19 mouse cellular contexts compared by ENCODE assay signal in genomic region chr7:112268761-112269425, GRCm38 (mm10). TPM values are rescaled to one million over a fixed set of nuclear protein-coding genes. Genes with fewer than 3 reads are reported as not detected.
DNase-seq lines count a peak whose midpoint lies in the region; ATAC-seq and TF ChIP-seq lines count a peak whose summit lies in the region.
"Had no signal": no experiment of that assay in that cellular context is flagged by ENCODE, and none has a peak within 500 bp of the region (broad histone marks: within the 10 kb centered on the region; RNA-seq: fewer than 3 reads in every experiment).

No protein-coding gene starts in this region.

- DNase-seq in gastrocnemius, adult 2 months, result no peak
- no peak for DNase-seq in gastrocnemius, postnatal 4 days (ENCODE audit: low spot score in 2 of 2)
- no peak for DNase-seq in heart, postnatal 0 days (ENCODE audit: low spot score)
- DNase-seq in heart, postnatal 25 days (ENCODE audit: low spot score), result no peak
- peak; percentile 83 for DNase-seq in lung, postnatal 0 days (ENCODE audit: low spot score)
- DNase-seq in thymus, postnatal 25 days, result no peak
- DNase-seq in yolk sac, embryonic 10.5 days (ENCODE audit: low spot score), result no peak
- DNase-seq: adrenal gland, postnatal 36 days; cerebellum, postnatal 10 days; liver; spleen, adult 18-20 months; thymus, postnatal 4 days had no signal

- peak overlapping the region; percentile 58 for H3K27ac ChIP-seq in gastrocnemius, adult 2 months
- H3K27ac ChIP-seq in heart, postnatal 0 days (ENCODE audit: low read depth), result peak overlapping the region; percentile 90
- 0 out of 2 replicates have a peak overlapping the region, but pooled peaks have one; percentile 31 for H3K27ac ChIP-seq in cortical plate, adult 2 months (ENCODE audit: insufficient read depth, low read length)
- H3K27ac ChIP-seq in lung, postnatal 0 days (ENCODE audit: low read length), result peak overlapping the region; percentile 82
- H3K27ac ChIP-seq: forebrain, embryonic 13.5 days; hindbrain, embryonic 10.5 days; kidney, postnatal 0 days; midbrain, embryonic 10.5 days had no signal

- TF ChIP-seq CTCF in gastrocnemius, adult 2 months (IDR thresholded peaks at IDR 0.05), result no peak
- TF ChIP-seq CTCF in heart, postnatal 0 days (IDR thresholded peaks at IDR 0.05; ENCODE audit: low read depth), result no peak
- TF ChIP-seq CTCF in cortical plate, adult 2 months (IDR thresholded peaks at IDR 0.05; ENCODE audit: extremely low read depth, insufficient read depth, low read length), result no peak
- TF ChIP-seq CTCF in lung, postnatal 0 days (IDR thresholded peaks at IDR 0.05), result no peak

- peak overlapping the region; percentile 42; the same call in 1 of the 2 replicates for H3K9ac ChIP-seq in heart, postnatal 0 days (replicated peaks; ENCODE audit: low read depth, low read length)
- H3K9ac ChIP-seq in lung, postnatal 0 days (replicated peaks; ENCODE audit: low read depth), result no peak overlapping the region
- H3K9ac ChIP-seq: forebrain, embryonic 13.5 days had no signal

- H3K27me3 ChIP-seq in heart, postnatal 0 days (ENCODE audit: control insufficient read depth, insufficient read depth, low read length), result no peaks in the 10 kb centered on the region
- no peaks in the 10 kb centered on the region for H3K27me3 ChIP-seq in lung, postnatal 0 days (replicated peaks; ENCODE audit: insufficient read depth, low read length)
- H3K27me3 ChIP-seq: forebrain, embryonic 13.5 days had no signal

- no peak for TF ChIP-seq EP300 in heart, postnatal 0 days (IDR thresholded peaks at IDR 0.05; ENCODE audit: low read depth)
- peak; percentile 97 for TF ChIP-seq EP300 in lung, postnatal 0 days (IDR thresholded peaks at IDR 0.05)

- peaks cover 21% of the 10 kb centered on the region; the same call in 1 of the 2 replicates for H3K36me3 ChIP-seq in heart, postnatal 0 days (replicated peaks; ENCODE audit: control insufficient read depth, insufficient read depth, low read length)
- H3K36me3 ChIP-seq in lung, postnatal 0 days (ENCODE audit: insufficient read depth, low read length), result no peaks in the 10 kb centered on the region
- H3K36me3 ChIP-seq: hindbrain, embryonic 10.5 days; midbrain, embryonic 10.5 days had no signal

- intact Hi-C loops in gastrocnemius, adult 2 months (cut with DNase I), result no loop called here
- intact Hi-C loops in heart, postnatal 25 days (cut with DNase I), result no loop called here

- peaks cover 95% of the 10 kb centered on the region for H3K4me1 ChIP-seq in heart, postnatal 0 days (ENCODE audit: control insufficient read depth, insufficient read depth)
- H3K4me1 ChIP-seq in cortical plate, adult 2 months (ENCODE audit: control insufficient read depth, insufficient read depth, low read length), result peaks cover 40% of the 10 kb centered on the region
- peaks cover 49% of the 10 kb centered on the region for H3K4me1 ChIP-seq in lung, postnatal 0 days (ENCODE audit: insufficient read depth, low read depth, low read length)

- no peak for TF ChIP-seq POLR2A in cortical plate, adult 2 months (IDR thresholded peaks at IDR 0.05; ENCODE audit: extremely low read depth, insufficient read depth, low read length)

- no peak for ATAC-seq in heart, postnatal 0 days (ENCODE audit: insufficient read depth, low read depth)
- peak; percentile 76 for ATAC-seq in lung, postnatal 0 days
- ATAC-seq: activated CD4-positive, CD25-positive, alpha-beta regulatory T cell, adult 4 months; forebrain, embryonic 13.5 days; inflammation-experienced regulatory T-cells, adult 6 months had no signal

- H3K4me2 ChIP-seq in heart, postnatal 0 days (ENCODE audit: low read depth, low read length), result no peak overlapping the region
- no peak overlapping the region for H3K4me2 ChIP-seq in lung, postnatal 0 days (replicated peaks; ENCODE audit: low read depth, low read length)
- H3K4me2 ChIP-seq: forebrain, embryonic 13.5 days had no signal

- no peak overlapping the region for H3K4me3 ChIP-seq in gastrocnemius, adult 2 months
- no peak overlapping the region for H3K4me3 ChIP-seq in heart, postnatal 0 days (ENCODE audit: low read depth, low read length)
- H3K4me3 ChIP-seq in cortical plate, adult 2 months (ENCODE audit: insufficient read depth, low read length), result no peak overlapping the region
- H3K4me3 ChIP-seq in lung, postnatal 0 days (ENCODE audit: low read depth, low read length), result no peak overlapping the region
- H3K4me3 ChIP-seq: forebrain, embryonic 13.5 days; hindbrain, embryonic 10.5 days; midbrain, embryonic 10.5 days had no signal

- WGBS in heart, postnatal 0 days, result 36% methylated on average over 15 of the region's 15 CpGs
- 45% methylated on average over 15 of the region's 15 CpGs for WGBS in lung, postnatal 0 days

- no peaks in the 10 kb centered on the region for H3K9me3 ChIP-seq in heart, postnatal 0 days (replicated peaks; ENCODE audit: control insufficient read depth, low read length)
- H3K9me3 ChIP-seq in lung, postnatal 0 days (ENCODE audit: low read length), result no peaks in the 10 kb centered on the region
- H3K9me3 ChIP-seq: forebrain, embryonic 13.5 days; hindbrain, embryonic 10.5 days; midbrain, embryonic 10.5 days had no signal

RNA-seq across cellular contexts. Expression of gene Mical2, which starts 43.2 kb away (rescaled TPM):
- 100 to 1,000 TPM; 124 to 136 TPM for total RNA-seq in gastrocnemius, adult 2 months (2021)
- total RNA-seq in gastrocnemius, postnatal 4 days (2021), result 10 to 100 TPM; 18.5 to 20.7 TPM
- total RNA-seq in heart, postnatal 0 days (2014; rRNA removed; ENCODE audit: low replicate concordance), result 136 and 169 TPM in 2 replicates
- polyA plus RNA-seq in heart, postnatal 0 days (2015; fragmentation: Nextera tagmentation; extraction: Ambion mirVana), result 59.9 and 78.1 TPM in 2 replicates
- 100 to 1,000 TPM in 1 of 2 experiments, 10 to 100 TPM in 1; 93.4 to 103 TPM for total RNA-seq in heart, postnatal 25 days (2021)
- polyA plus RNA-seq in cortical plate, adult 2 months (2012; rRNA removed), result 371 and 405 TPM in 2 replicates
- 19.7 and 21.5 TPM in 2 replicates for polyA plus RNA-seq in lung, postnatal 0 days (2015; fragmentation: Nextera tagmentation; extraction: Ambion mirVana)

Comparison
In these comparisons a context has a peak if more than half of its experiments do, and no peak if none do; other contexts are left out.
1. H3K27ac ChIP-seq: peak in every context shown above with its lines; median percentile 90 in heart, postnatal 0 days; 82 in lung, postnatal 0 days; 58 in gastrocnemius, adult 2 months; 31 in cortical plate, adult 2 months.